Mouse (Mus musculus) limb, embryonic 10.5 days (tissue): Measurements from ENCODE around the gene Tmem53. TPM values are rescaled to one million over a fixed set of nuclear protein-coding genes. Genes with fewer than 3 reads are reported as not detected.

Source experiments
- DNase-seq: peaks from one replicate; pipeline ENCODE4 v3.0.0-alpha.2; 2017; ENCODE audit warnings: low spot score
- H3K27ac ChIP-seq: fragments of 300-500 bp; sonication (generic); 2 replicates; pipeline ENCODE4 v1.5.1; 2016; ENCODE audit warnings: mild to moderate bottlenecking
- H3K27me3 ChIP-seq: fragments of 300-500 bp; sonication (generic); 2 replicates; pipeline ENCODE4 v1.6.1; 2016; ENCODE audit warnings: low read depth, mild to moderate bottlenecking; ENCODE audit not compliant: poor library complexity, severe bottlenecking
- H3K36me3 ChIP-seq: fragments of 300-500 bp; sonication (generic); 2 replicates; pipeline ENCODE4 v1.6.1; 2016; ENCODE audit warnings: mild to moderate bottlenecking, moderate library complexity
- H3K4me1 ChIP-seq: fragments of 300-500 bp; sonication (generic); 2 replicates; pipeline ENCODE4 v1.6.1; 2016
- H3K4me3 ChIP-seq: fragments of 300-500 bp; sonication (generic); 2 replicates; pipeline ENCODE4 v1.5.1; 2016; ENCODE audit warnings: mild to moderate bottlenecking, moderate library complexity
- H3K9me3 ChIP-seq: fragments of 300-500 bp; sonication (generic); replicated peaks from 2 replicates; pipeline ENCODE4 v1.6.1; 2016; ENCODE audit warnings: mild to moderate bottlenecking
- WGBS: fragments of 180-500 bp; shearing (Covaris S2); methylation state at CpG from one replicate; pipeline ENCODE4 v1.1.7; 2016; 5-methylcytosine and 5-hydroxymethylcytosine counted together
- polyA plus RNA-seq: library from polyadenylated mRNA; unstranded; fragments of >200 nt; fragmentation: Nextera tagmentation; extraction: Ambion mirVana; gene quantifications from 2 replicates; pipeline ENCODE4 v1.2.1, GENCODE M21; 2016

Tmem53 gene
- polyA plus RNA-seq, 1 experiment from 2014 or later = 9.2 TPM

DNA sequence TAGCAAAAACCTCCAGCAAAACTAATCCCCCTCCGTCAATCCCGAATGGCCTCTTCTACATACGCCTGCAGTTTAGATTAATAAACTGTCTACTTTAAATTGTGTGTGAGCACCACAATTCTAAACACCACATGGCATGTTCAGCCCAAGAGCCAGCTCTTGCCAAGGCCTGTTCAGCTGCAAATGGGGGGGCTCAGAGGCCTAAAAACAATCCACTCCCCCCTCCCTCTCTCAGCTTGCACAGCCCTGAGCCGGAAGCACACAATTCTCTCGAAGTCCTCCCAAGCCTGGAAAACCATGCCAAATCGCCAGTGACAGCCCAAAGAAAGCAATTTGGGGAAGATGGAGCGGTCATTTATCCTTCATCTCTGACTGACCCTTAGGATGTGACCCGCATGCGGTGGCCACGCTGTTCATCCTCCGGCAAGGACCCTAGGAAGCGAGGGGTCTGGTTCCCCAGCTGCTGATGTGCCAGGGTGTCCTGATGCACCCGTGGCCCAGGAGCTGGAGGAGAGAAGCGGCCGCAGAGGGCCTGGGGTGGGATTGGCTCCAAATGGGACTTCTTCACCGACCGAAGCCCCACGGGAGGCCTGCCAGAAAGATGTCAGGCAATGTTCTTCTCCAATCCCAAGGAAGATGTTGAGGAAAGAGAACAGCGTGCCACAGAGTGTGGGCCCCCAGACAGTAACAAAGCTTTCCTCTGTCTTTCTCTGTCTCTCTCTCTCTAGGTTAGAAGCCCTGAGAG, 45.3 kb downstream of the Tmem53 start:
- H3K27ac ChIP-seq = no peak overlapping the region
- peaks cover 4% of the 10 kb centered on the region for H3K4me1 ChIP-seq
- no peak for DNase-seq
- H3K27me3 ChIP-seq = peaks cover 68% of the 10 kb centered on the region
- H3K9me3 ChIP-seq = no peaks in the 10 kb centered on the region
- no peaks in the 10 kb centered on the region; the same call in 1 of the 2 replicates for H3K36me3 ChIP-seq
- WGBS = 80% methylated on average over 19 of the region's 19 CpGs
- no peak overlapping the region for H3K4me3 ChIP-seq

DNA sequence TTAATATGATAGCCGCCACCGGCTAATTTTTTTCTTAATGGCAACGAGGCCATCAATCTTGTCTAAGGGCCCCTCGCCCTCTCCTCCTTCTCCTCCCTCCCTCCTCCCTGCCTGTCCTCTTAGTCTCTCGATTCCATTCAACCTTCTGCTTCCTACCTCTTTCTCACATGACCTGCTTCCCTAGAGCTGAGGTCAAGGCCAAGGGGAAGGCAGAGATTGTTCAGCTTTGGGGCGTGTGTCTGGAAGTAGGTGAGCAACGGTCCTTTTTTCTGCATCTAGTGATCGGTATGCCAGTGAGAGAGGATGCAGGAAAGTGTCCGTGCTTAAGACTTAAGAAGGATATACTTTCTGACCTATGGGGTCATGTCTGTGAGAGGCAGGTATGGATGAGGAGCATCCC, 46.1 kb downstream of the Tmem53 start:
- Histone ChIP-seq H3K9me3 (no peaks in the 10 kb centered on the region), H3K4me1 (peaks cover 12% of the 10 kb centered on the region), H3K4me3 (no peak overlapping the region), H3K27ac (no peak overlapping the region), H3K27me3 (peaks cover 76% of the 10 kb centered on the region), H3K36me3 (no peaks in the 10 kb centered on the region; the same call in 1 of the 2 replicates)
- WGBS = 66% methylated on average over 9 of the region's 9 CpGs
- DNase-seq = no peak

DNA sequence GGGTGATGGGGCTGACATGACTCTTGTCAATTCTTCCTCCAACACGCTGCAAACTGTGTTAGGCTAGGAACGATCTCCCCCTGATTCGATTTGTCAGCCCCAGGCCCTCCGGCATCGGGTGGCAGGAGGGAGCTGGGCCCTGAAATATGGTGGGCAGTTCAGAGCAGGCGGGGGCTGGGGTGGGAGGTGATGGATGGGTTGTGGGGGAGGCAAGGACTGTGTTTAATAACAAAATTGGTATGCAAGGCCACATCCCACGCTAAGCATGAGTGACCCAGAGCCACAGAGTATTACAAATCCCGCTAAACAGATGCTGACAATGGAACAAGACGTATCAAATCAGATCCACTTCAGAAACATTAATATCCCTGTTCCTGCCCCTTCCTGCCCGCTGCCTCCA, 48.2 kb downstream of the Tmem53 start:
- Histone ChIP-seq H3K9me3 (no peaks in the 10 kb centered on the region), H3K36me3 (no peaks in the 10 kb centered on the region; the same call in 1 of the 2 replicates), H3K4me3 (no peak overlapping the region), H3K27me3 (peaks cover 96% of the 10 kb centered on the region), H3K4me1 (peaks cover 32% of the 10 kb centered on the region), H3K27ac (no peak overlapping the region)
- DNase-seq = no peak
- WGBS = 64% methylated on average over 10 of the region's 10 CpGs

DNA sequence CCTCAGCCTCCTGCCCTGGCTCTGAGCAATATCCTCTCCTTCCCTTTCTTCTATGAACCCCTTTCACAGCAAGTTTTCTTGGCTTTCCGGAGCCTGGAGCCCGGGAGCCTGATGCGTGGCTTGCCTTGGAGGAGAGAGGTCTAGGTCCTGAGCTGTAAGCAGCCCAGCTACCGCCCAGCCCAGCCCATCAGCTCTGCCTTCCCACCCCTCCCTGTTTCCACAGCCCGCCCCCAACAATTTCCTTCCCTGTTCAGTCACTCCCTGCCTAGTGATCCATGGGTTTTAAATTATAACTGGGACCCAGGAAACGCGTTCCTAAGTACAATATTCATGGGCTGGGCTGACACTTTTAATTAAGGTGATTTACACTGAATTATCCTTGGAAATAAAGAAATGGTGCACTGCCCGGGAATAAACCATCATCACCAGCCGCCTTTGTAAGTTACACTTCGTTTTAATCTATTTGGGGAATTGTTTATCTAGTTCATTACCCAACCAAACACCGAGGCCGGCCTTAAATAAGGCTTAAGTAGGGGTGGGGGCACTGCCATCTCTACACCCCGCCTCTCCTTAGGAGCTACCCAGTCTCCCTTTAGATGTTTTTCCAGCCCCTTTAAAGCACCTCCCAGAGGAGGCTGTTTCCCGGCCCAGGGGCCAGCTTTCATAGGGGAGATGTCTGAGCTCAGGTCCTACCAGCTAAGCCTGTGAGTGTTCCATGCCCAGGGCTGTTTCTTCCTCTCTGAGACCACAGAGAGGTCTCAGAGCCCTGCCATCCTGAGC, 50.5 kb downstream of the Tmem53 start:
- Histone ChIP-seq H3K9me3 (no peaks in the 10 kb centered on the region), H3K27ac (0 out of 2 replicates have a peak overlapping the region, but pooled peaks have one; percentile 15), H3K36me3 (no peaks in the 10 kb centered on the region), H3K4me1 (peaks cover 44% of the 10 kb centered on the region), H3K4me3 (no peak overlapping the region), H3K27me3 (peaks cover 96% of the 10 kb centered on the region)
- 23% methylated on average over 14 of the region's 14 CpGs for WGBS
- no peak for DNase-seq

GRCm38 (mm10) chr4:117303581-117304238, 52.0 kb downstream of the Tmem53 start:
- no peaks in the 10 kb centered on the region for H3K9me3 ChIP-seq
- H3K27me3 ChIP-seq = peaks cover 100% of the 10 kb centered on the region
- peak overlapping the region; percentile 57 for H3K4me3 ChIP-seq
- WGBS = 6% methylated on average over 30 of the region's 30 CpGs
- H3K27ac ChIP-seq = peak overlapping the region; percentile 50; the same call in 1 of the 2 replicates
- no peak for DNase-seq
- no peaks in the 10 kb centered on the region for H3K36me3 ChIP-seq
- peaks cover 49% of the 10 kb centered on the region for H3K4me1 ChIP-seq

DNA sequence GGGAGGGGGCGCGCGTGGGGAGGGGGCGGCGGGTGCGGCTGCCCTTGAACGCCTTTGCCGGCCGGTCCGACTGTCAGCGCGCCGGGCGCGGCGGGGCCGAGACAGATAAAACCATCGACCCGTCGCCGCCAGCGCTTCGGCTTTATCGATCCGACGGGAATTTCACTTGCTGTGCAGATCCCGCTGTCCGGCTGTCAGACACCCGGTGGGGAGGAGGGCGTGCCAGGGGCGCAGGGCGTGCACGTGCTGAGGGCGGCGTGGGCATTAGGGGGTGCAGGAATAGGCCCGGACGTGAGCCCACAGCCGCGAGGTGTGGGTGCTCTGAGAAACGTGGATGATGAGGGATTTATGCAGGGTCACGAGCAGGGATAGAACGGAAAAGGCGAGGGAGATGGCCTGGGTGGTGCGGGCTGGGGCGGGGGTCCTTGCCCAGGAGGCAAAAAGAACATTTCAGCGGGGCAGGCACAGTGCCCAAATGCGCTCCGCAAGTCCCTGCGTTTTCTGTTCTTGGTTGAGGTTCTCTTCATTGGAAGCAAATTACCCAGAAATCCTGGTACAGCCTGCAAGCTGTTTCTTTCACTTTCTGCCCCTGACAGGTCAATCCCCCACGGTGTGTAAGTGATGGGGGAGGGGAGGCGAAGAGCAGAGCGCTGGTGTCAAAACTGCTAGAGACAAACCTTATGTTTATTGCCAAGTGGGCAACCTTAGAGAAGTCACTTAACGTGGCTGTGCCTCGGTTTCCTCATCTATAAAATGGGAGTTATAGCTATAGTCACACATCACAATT, 52.7 kb downstream of the Tmem53 start:
- Histone ChIP-seq H3K4me3 (peak overlapping the region; percentile 57), H3K36me3 (no peaks in the 10 kb centered on the region), H3K27ac (peak overlapping the region; percentile 50; the same call in 1 of the 2 replicates), H3K9me3 (no peaks in the 10 kb centered on the region), H3K27me3 (peaks cover 99% of the 10 kb centered on the region), H3K4me1 (peaks cover 49% of the 10 kb centered on the region)
- 2% methylated on average over 54 of the region's 54 CpGs for WGBS
- peak; percentile 56 for DNase-seq

DNA sequence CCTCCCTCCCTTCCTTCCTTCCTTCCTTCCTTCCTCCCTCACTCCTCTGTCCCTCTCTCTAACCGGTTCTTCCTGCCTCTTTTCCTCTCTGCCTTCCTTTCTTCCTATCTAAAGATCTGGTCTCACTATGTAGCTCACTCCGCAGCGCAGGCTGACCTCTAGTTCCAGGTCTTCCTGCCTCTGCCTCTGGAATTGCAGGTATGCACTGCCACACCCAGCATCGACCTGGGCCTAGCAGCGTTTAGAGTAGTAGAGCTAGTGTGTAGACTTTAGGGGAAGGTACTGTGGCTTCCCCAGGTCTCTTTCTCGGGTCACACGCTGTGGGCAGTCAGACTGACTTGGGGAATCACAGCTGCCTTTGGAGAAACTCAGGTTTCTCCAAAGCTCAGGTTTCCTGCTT, 53.7 kb downstream of the Tmem53 start:
- Histone ChIP-seq H3K36me3 (no peaks in the 10 kb centered on the region), H3K4me1 (peaks cover 49% of the 10 kb centered on the region), H3K9me3 (no peaks in the 10 kb centered on the region), H3K27me3 (peaks cover 99% of the 10 kb centered on the region), H3K27ac (no peak overlapping the region), H3K4me3 (no peak overlapping the region)
- WGBS = 56% methylated on average over 7 of the region's 7 CpGs
- no peak for DNase-seq

- Histone ChIP-seq H3K27ac (0 out of 2 replicates have a peak overlapping the region, but pooled peaks have one; percentile 0), H3K9me3 (no peaks in the 10 kb centered on the region), H3K4me3 (no peak overlapping the region), H3K27me3 (peaks cover 99% of the 10 kb centered on the region), H3K4me1 (peaks cover 59% of the 10 kb centered on the region), H3K36me3 (no peaks in the 10 kb centered on the region)
- WGBS = 42% methylated on average over 6 of the region's 6 CpGs
- no peak for DNase-seq
These were observed 55.5 kb downstream of the Tmem53 start for GRCm38 (mm10) chr4:117307270-117307669.

DNA sequence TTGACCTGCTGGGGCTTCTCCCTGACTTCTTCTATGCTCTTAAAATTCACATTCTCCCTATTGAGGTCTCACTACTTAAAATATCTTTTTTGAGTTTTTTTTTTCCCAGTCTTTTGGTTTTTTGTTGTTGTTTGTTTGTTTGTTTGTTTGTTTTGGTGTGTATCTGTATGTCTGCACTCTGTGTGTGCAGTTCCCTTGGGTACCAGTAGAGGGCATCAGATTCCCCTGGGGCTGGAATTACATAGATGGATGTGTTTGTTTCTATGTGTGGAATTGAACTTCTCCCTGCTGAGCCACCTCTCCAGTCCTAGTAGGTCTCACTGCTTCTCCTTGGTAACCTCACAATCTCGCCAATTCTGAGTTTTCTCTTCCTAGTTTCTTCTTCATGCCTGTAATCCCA, 57.7 kb downstream of the Tmem53 start:
- Histone ChIP-seq H3K27ac (no peak overlapping the region), H3K36me3 (no peaks in the 10 kb centered on the region), H3K27me3 (peaks cover 99% of the 10 kb centered on the region), H3K9me3 (no peaks in the 10 kb centered on the region), H3K4me3 (no peak overlapping the region), H3K4me1 (peaks cover 57% of the 10 kb centered on the region)
- WGBS = 97% methylated on average over 1 of the region's 1 CpGs
- DNase-seq = no peak

DNA sequence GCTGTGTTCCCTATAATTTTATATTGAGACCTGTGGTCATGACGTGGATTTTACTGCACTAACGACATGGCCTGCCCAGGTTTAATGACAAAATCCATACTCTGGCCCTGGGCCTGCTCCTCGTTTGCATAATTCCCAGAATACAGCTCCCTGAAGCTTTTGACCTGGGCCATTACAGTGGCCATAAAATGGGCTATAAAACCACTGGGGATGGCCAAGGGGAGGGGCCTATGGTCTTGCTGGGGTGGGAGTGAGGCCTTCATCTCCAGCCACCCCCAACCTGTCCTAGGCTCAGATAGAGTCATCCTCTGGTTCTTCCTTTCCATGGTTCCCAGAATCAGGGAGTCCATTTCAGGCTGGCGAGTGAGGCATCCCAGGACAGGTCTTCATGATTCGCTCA, 60.1 kb downstream of the Tmem53 start:
- 12% methylated on average over 5 of the region's 5 CpGs for WGBS
- Histone ChIP-seq H3K9me3 (no peaks in the 10 kb centered on the region), H3K27ac (peak overlapping the region; percentile 19; the same call in 1 of the 2 replicates), H3K27me3 (peaks cover 99% of the 10 kb centered on the region), H3K4me3 (peak overlapping the region; percentile 36), H3K4me1 (peaks cover 68% of the 10 kb centered on the region), H3K36me3 (no peaks in the 10 kb centered on the region)
- DNase-seq = no peak

- Histone ChIP-seq H3K4me3 (peak overlapping the region; percentile 36), H3K9me3 (no peaks in the 10 kb centered on the region), H3K27me3 (peaks cover 99% of the 10 kb centered on the region), H3K27ac (peak overlapping the region; percentile 59; the same call in 1 of the 2 replicates), H3K36me3 (no peaks in the 10 kb centered on the region), H3K4me1 (peaks cover 69% of the 10 kb centered on the region)
- DNase-seq = peak; percentile 54
- under 1% methylated on average over 26 of the region's 26 CpGs for WGBS
These were observed 60.8 kb downstream of the Tmem53 start for GRCm38 (mm10) chr4:117312416-117313084.

GRCm38 (mm10) chr4:117313085-117313424, 61.3 kb downstream of the Tmem53 start:
- peak; percentile 67 for DNase-seq
- peaks cover 99% of the 10 kb centered on the region for H3K27me3 ChIP-seq
- WGBS = 1% methylated on average over 4 of the region's 4 CpGs
- peak overlapping the region; percentile 59; the same call in 1 of the 2 replicates for H3K27ac ChIP-seq
- no peaks in the 10 kb centered on the region for H3K36me3 ChIP-seq
- no peaks in the 10 kb centered on the region for H3K9me3 ChIP-seq
- H3K4me3 ChIP-seq = peak overlapping the region; percentile 36
- peaks cover 71% of the 10 kb centered on the region for H3K4me1 ChIP-seq
